In genomic region chr2:155641540-155642472, GRCm38 (mm10) we compare ENCODE assay signal across 9 mouse cellular contexts. TPM values are rescaled to one million over a fixed set of nuclear protein-coding genes. Genes with fewer than 3 reads are reported as not detected.
A peak's percentile ranks its signal among the peaks of the same experiment; 100 is the strongest.
DNase-seq lines count a peak whose midpoint lies in the region; ATAC-seq and TF ChIP-seq lines count a peak whose summit lies in the region.
"Had no signal": no experiment of that assay in that cellular context is flagged by ENCODE, and none has a peak within 500 bp of the region (broad histone marks: within the 10 kb centered on the region; RNA-seq: fewer than 3 reads in every experiment).

No protein-coding gene starts in this region.

- no peak for TF ChIP-seq CTCF in layer of hippocampus, adult 2 months (conservative IDR thresholded peaks at IDR 0.05)

- no peaks in the 10 kb centered on the region for H3K27me3 ChIP-seq in hindbrain, embryonic 15.5 days
- H3K27me3 ChIP-seq in liver, embryonic 16.5 days (ENCODE audit: control insufficient read depth, insufficient read depth, low read depth, low read length), result no peaks in the 10 kb centered on the region

- no peak overlapping the region for H3K9ac ChIP-seq in hindbrain, embryonic 15.5 days
- H3K9ac ChIP-seq in liver, embryonic 16.5 days (ENCODE audit: low read depth, low read length), result no peak overlapping the region
- H3K9ac ChIP-seq: lung, embryonic 14.5 days had no signal

- no peak overlapping the region for H3K4me2 ChIP-seq in hindbrain, embryonic 15.5 days
- no peak overlapping the region for H3K4me2 ChIP-seq in liver, embryonic 16.5 days (ENCODE audit: low read depth, low read length)
- H3K4me2 ChIP-seq: lung, embryonic 14.5 days had no signal

- H3K4me1 ChIP-seq in hindbrain, embryonic 15.5 days (replicated peaks), result peaks cover 10% of the 10 kb centered on the region; the same call in 1 of the 2 replicates
- peaks cover 6% of the 10 kb centered on the region for H3K4me1 ChIP-seq in liver, embryonic 16.5 days (ENCODE audit: control insufficient read depth, low read depth, low read length)

- H3K27ac ChIP-seq in layer of hippocampus, adult 2 months, result peak overlapping the region; percentile 63
- H3K27ac ChIP-seq in hindbrain, embryonic 15.5 days (replicated peaks), result peak overlapping the region; percentile 67; the same call in 1 of the 2 replicates
- H3K27ac ChIP-seq in liver, embryonic 16.5 days (ENCODE audit: low read length), result 0 out of 2 replicates have a peak overlapping the region, but pooled peaks have one; percentile 4

- 0 out of 2 replicates have a peak, but pooled peaks have one; percentile 32 for ATAC-seq in hindbrain, embryonic 15.5 days (ENCODE audit: low FRiP score, low read depth)
- peak; percentile 68 for ATAC-seq in liver, embryonic 16.5 days (ENCODE audit: low read depth)
- no peak for ATAC-seq in granulocyte monocyte progenitor cell, adult 5-6 weeks (replicated peaks; ENCODE audit: poor library complexity, severe bottlenecking)

- peaks cover 82% of the 10 kb centered on the region for H3K36me3 ChIP-seq in hindbrain, embryonic 15.5 days
- peaks cover 8% of the 10 kb centered on the region; the same call in 1 of the 2 replicates for H3K36me3 ChIP-seq in liver, embryonic 16.5 days (ENCODE audit: control insufficient read depth, insufficient read depth)

- H3K4me3 ChIP-seq in layer of hippocampus, adult 2 months, result no peak overlapping the region
- H3K4me3 ChIP-seq in hindbrain, embryonic 15.5 days, result no peak overlapping the region
- no peak overlapping the region for H3K4me3 ChIP-seq in liver, embryonic 16.5 days (ENCODE audit: low read depth, low read length)

- 64% methylated on average over 18 of the region's 18 CpGs for WGBS in hindbrain, embryonic 15.5 days
- WGBS in liver, embryonic 16.5 days (ENCODE audit: insufficient replicate concordance), result 70% methylated on average over 18 of the region's 18 CpGs

- no peak for DNase-seq in layer of hippocampus, adult 2 months (ENCODE audit: low spot score in 2 of 2)
- DNase-seq in layer of hippocampus, adult 11-12 months (ENCODE audit: low spot score), result no peak
- peak; percentile 44 to 49 for DNase-seq in cerebellum, adult 18-20 months
- DNase-seq in urinary bladder, postnatal 36 days (ENCODE audit: low spot score in 2 of 2), result no peak
- DNase-seq in adrenal gland, postnatal 25 days, result no peak
- DNase-seq: lung, embryonic 14.5 days had no signal

- H3K9me3 ChIP-seq in hindbrain, embryonic 15.5 days, result no peaks in the 10 kb centered on the region
- H3K9me3 ChIP-seq in liver, embryonic 16.5 days (replicated peaks; ENCODE audit: control insufficient read depth, low read length), result no peaks in the 10 kb centered on the region

RNA-seq across cellular contexts. Expression of gene Myh7b, which starts 30.8 kb away (rescaled TPM):
- total RNA-seq in layer of hippocampus, adult 2 months (2021), result 1 to 10 TPM; 5.5 to 5.6 TPM
- polyA plus RNA-seq in hindbrain, embryonic 15.5 days (2015; fragmentation: Nextera tagmentation; extraction: Ambion mirVana), result 1.4 and 1.6 TPM in 2 replicates
- polyA plus RNA-seq in liver, embryonic 16.5 days (2015; fragmentation: Nextera tagmentation; extraction: Ambion mirVana), result 0.94 and 1.7 TPM in 2 replicates
- 0.37 TPM in 1 of 2 replicates, not detected in the other for total RNA-seq in granulocyte monocyte progenitor cell, adult 5-6 weeks (2014; fragmentation: Nextera tagmentation)
- not detected in 2 replicates for total RNA-seq in granulocyte monocyte progenitor cell, adult 5-6 weeks (2017)
- 0.24 TPM in 1 of 2 replicates, not detected in the other for total RNA-seq in adrenal gland, postnatal 25 days (2021)

RNA-seq across cellular contexts. Expression of gene Gss, which starts 49.2 kb away (rescaled TPM):
- total RNA-seq in layer of hippocampus, adult 2 months (2021), result 10 to 100 TPM; 25.6 to 26.2 TPM
- polyA plus RNA-seq in hindbrain, embryonic 15.5 days (2015; fragmentation: Nextera tagmentation; extraction: Ambion mirVana), result 14.9 and 15.3 TPM in 2 replicates
- polyA plus RNA-seq in liver, embryonic 16.5 days (2015; fragmentation: Nextera tagmentation; extraction: Ambion mirVana), result 77.8 and 81.1 TPM in 2 replicates
- total RNA-seq in granulocyte monocyte progenitor cell, adult 5-6 weeks (2014; fragmentation: Nextera tagmentation), result 17.0 and 18.2 TPM in 2 replicates
- 16.7 and 21.6 TPM in 2 replicates for total RNA-seq in granulocyte monocyte progenitor cell, adult 5-6 weeks (2017)
- total RNA-seq in adrenal gland, postnatal 25 days (2021), result 67.6 and 82.2 TPM in 2 replicates

RNA-seq across cellular contexts. Expression of gene Trpc4ap, which starts 50.4 kb away (rescaled TPM):
- total RNA-seq in layer of hippocampus, adult 2 months (2021), result 100 to 1,000 TPM; 159 to 164 TPM
- 162 and 164 TPM in 2 replicates for polyA plus RNA-seq in hindbrain, embryonic 15.5 days (2015; fragmentation: Nextera tagmentation; extraction: Ambion mirVana)
- polyA plus RNA-seq in liver, embryonic 16.5 days (2015; fragmentation: Nextera tagmentation; extraction: Ambion mirVana), result 49.7 and 50.7 TPM in 2 replicates
- 106 and 107 TPM in 2 replicates for total RNA-seq in granulocyte monocyte progenitor cell, adult 5-6 weeks (2014; fragmentation: Nextera tagmentation)
- 76.1 and 89.2 TPM in 2 replicates for total RNA-seq in granulocyte monocyte progenitor cell, adult 5-6 weeks (2017)
- 150 and 170 TPM in 2 replicates for total RNA-seq in adrenal gland, postnatal 25 days (2021)

Comparison
In these comparisons a context has a peak if more than half of its experiments do, and no peak if none do; other contexts are left out.
1. DNase-seq: peak in cerebellum, adult 18-20 months (2 of 2); none in layer of hippocampus, adult 2 months (0 of 2), layer of hippocampus, adult 11-12 months (single experiment), urinary bladder, postnatal 36 days (0 of 2) and adrenal gland, postnatal 25 days (single experiment).
2. H3K27ac ChIP-seq: peak in every context shown above with its lines; median percentile 67 in hindbrain, embryonic 15.5 days; 63 in layer of hippocampus, adult 2 months; 4 in liver, embryonic 16.5 days.